Mouse (Mus musculus): ENCODE results near the gene Ryr2.
"Not testable (repeated sequence)": the region's sequence is repeated elsewhere in the genome, so short reads cannot be mapped to it uniquely, and the experiment has no call there.

Ryr2 gene

GRCm38 (mm10) chr13:11738211-11738610, 368.5 kb downstream of the Ryr2 start:
- peak; percentile 36 for DNase-seq

- no peak for DNase-seq
These were observed 390.5 kb downstream of the Ryr2 start for GRCm38 (mm10) chr13:11716216-11716615.

- DNase-seq: no peak
These were observed 396.9 kb downstream of the Ryr2 start for GRCm38 (mm10) chr13:11709708-11710471.

GRCm38 (mm10) chr13:11701721-11702120, 405.0 kb downstream of the Ryr2 start:
- DNase-seq: no peak

- no peak for DNase-seq
These were observed 410.2 kb downstream of the Ryr2 start for GRCm38 (mm10) chr13:11696496-11696895.

- no peak for DNase-seq
These were observed 424.9 kb downstream of the Ryr2 start for GRCm38 (mm10) chr13:11681802-11682201.

- no peak for DNase-seq
These were observed 443.9 kb downstream of the Ryr2 start for GRCm38 (mm10) chr13:11662815-11663214.

- no peak for DNase-seq
These were observed 461.9 kb downstream of the Ryr2 start for GRCm38 (mm10) chr13:11644846-11645245.

- peak; percentile 14 for DNase-seq
These were observed 470.4 kb downstream of the Ryr2 start for GRCm38 (mm10) chr13:11636383-11636782.

GRCm38 (mm10) chr13:11624513-11624912, 482.2 kb downstream of the Ryr2 start:
- DNase-seq: no peak

GRCm38 (mm10) chr13:11595431-11595830, 511.3 kb downstream of the Ryr2 start:
- no peak for DNase-seq

GRCm38 (mm10) chr13:11585283-11585682, 521.5 kb downstream of the Ryr2 start:
- DNase-seq: no peak

- DNase-seq: no peak
These were observed 534.2 kb downstream of the Ryr2 start for GRCm38 (mm10) chr13:11572552-11572951.

- DNase-seq: no peak
These were observed 539.4 kb downstream of the Ryr2 start for GRCm38 (mm10) chr13:11567376-11567775.

- DNase-seq: no peak
These were observed 540.3 kb downstream of the Ryr2 start for GRCm38 (mm10) chr13:11566486-11566885.

- DNase-seq: peak; percentile 71
These were observed 543.3 kb downstream of the Ryr2 start for GRCm38 (mm10) chr13:11563224-11564024.

- no peak for DNase-seq
These were observed 557.1 kb downstream of the Ryr2 start for GRCm38 (mm10) chr13:11549644-11550043.

- not testable (repeated sequence) for DNase-seq
These were observed 557.6 kb downstream of the Ryr2 start for GRCm38 (mm10) chr13:11549136-11549535.

- no peak for DNase-seq
These were observed 560.9 kb downstream of the Ryr2 start for GRCm38 (mm10) chr13:11545841-11546240.

GRCm38 (mm10) chr13:11542546-11542945, 564.2 kb downstream of the Ryr2 start:
- no peak for DNase-seq

- DNase-seq: no peak
These were observed 569.9 kb downstream of the Ryr2 start for GRCm38 (mm10) chr13:11536851-11537250.

GRCm38 (mm10) chr13:11535874-11536273, 570.9 kb downstream of the Ryr2 start:
- DNase-seq: no peak

GRCm38 (mm10) chr13:11533265-11533664, 573.5 kb downstream of the Ryr2 start:
- no peak for DNase-seq
